Mouse (Mus musculus): ENCODE results near the gene Colgalt1.

DNA sequence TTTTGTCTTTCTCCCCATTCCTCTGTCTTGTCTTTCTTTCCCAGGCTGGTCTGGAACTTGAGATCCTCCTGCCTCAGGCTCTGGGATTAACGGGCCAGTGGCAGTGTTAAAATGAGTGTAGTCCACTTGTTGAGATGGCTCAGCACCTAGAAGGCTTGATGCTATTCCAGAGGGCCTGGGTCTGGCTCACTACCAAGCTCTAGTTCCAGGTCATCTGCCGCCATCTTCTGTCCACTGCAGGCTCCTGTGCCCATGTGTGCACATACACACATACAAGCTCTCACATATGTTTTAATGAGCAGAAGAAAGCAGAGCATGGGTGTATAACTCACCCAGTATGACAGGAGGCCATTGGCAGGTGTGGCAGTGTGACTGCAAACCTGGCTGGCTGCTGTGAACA is 38.7 kb upstream of the Colgalt1 start:
- TF ChIP-seq POLR2A (IDR thresholded peaks at IDR 0.05; ENCODE audit: low read depth, low read length) = no peak
- no peak for TF ChIP-seq CTCF (IDR thresholded peaks at IDR 0.05; ENCODE audit: extremely low read depth, insufficient read length, insufficient replicate concordance, low read depth, low read length)

All from small intestine, adult 2 months (tissue).